Mouse (Mus musculus) c-Kit-positive CD71-positive TER-119-positive erythroid progenitor cells, embryonic 14.5 days (primary cell): ENCODE results near the gene Cela2a.

ENCODE experiments used
- DNase-seq: peaks from one replicate; pipeline ENCODE4 v3.0.0-alpha.2; 2013; ENCODE audit warnings: low spot score

The Cela2a gene

GRCm38 (mm10) chr4:141857422-141857930 lies 31.5 kb upstream of the Cela2a start:
- DNase-seq = peak; percentile 69

GRCm38 (mm10) chr4:141853437-141853836 lies 27.5 kb upstream of the Cela2a start:
- peak; percentile 45 for DNase-seq

GRCm38 (mm10) chr4:141845999-141846398 lies 20.0 kb upstream of the Cela2a start, which contains the start of gene Ctrc:
TSS of gene Ctrc (minus strand) at chr4:141846359.
- no peak for DNase-seq

GRCm38 (mm10) chr4:141834536-141835095 lies 8.7 kb upstream of the Cela2a start:
- DNase-seq = no peak

- DNase-seq = no peak
These were observed 8.0 kb upstream of the Cela2a start for GRCm38 (mm10) chr4:141833911-141834310.

- no peak for DNase-seq
These were observed 5.4 kb upstream of the Cela2a start for GRCm38 (mm10) chr4:141831361-141831760.

- DNase-seq = no peak
These were observed 4.4 kb upstream of the Cela2a start for GRCm38 (mm10) chr4:141830381-141830780.

GRCm38 (mm10) chr4:141828177-141828576 lies 2.2 kb upstream of the Cela2a start:
- DNase-seq = no peak

GRCm38 (mm10) chr4:141827401-141827800 lies 1.4 kb upstream of the Cela2a start:
- no peak for DNase-seq

- peak; percentile 79 for DNase-seq
These were observed 3.0 kb downstream of the Cela2a start for GRCm38 (mm10) chr4:141822979-141823378.

- DNase-seq = no peak
These were observed 3.9 kb downstream of the Cela2a start for GRCm38 (mm10) chr4:141822089-141822488.

- no peak for DNase-seq
These were observed 4.8 kb downstream of the Cela2a start for GRCm38 (mm10) chr4:141821178-141821577.

- no peak for DNase-seq
These were observed 6.6 kb downstream of the Cela2a start for GRCm38 (mm10) chr4:141819316-141819715.

- no peak for DNase-seq
These were observed 7.1 kb downstream of the Cela2a start for GRCm38 (mm10) chr4:141818861-141819260.

GRCm38 (mm10) chr4:141817706-141818105 lies 8.3 kb downstream of the Cela2a start:
- DNase-seq = no peak

GRCm38 (mm10) chr4:141816776-141817655 lies 8.9 kb downstream of the Cela2a start:
- DNase-seq = no peak

GRCm38 (mm10) chr4:141816267-141816666 lies 9.7 kb downstream of the Cela2a start:
- DNase-seq = no peak

GRCm38 (mm10) chr4:141811375-141811774 lies 14.6 kb downstream of the Cela2a start:
- DNase-seq = no peak

- no peak for DNase-seq
These were observed 15.0 kb downstream of the Cela2a start for GRCm38 (mm10) chr4:141810975-141811374.

GRCm38 (mm10) chr4:141809850-141810464 lies 16.0 kb downstream of the Cela2a start:
- DNase-seq = peak; percentile 35

GRCm38 (mm10) chr4:141805886-141806285 lies 20.1 kb downstream of the Cela2a start:
- DNase-seq = no peak

- no peak for DNase-seq
These were observed 21.9 kb downstream of the Cela2a start for GRCm38 (mm10) chr4:141804105-141804504.

- no peak for DNase-seq
These were observed 28.4 kb downstream of the Cela2a start for GRCm38 (mm10) chr4:141797545-141797944.
